Mouse (Mus musculus) mesoderm, embryonic 11.5 days (tissue): ENCODE measurements around the gene Rapgef5.
"Not testable (repeated sequence)": the region's sequence is repeated elsewhere in the genome, so short reads cannot be mapped to it uniquely, and the experiment has no call there.

ENCODE experiments used
- DNase-seq: peaks from one replicate; pipeline ENCODE4 v3.0.0-alpha.2; 2012; ENCODE audit warnings: low read depth, low spot score

Gene Rapgef5

DNA sequence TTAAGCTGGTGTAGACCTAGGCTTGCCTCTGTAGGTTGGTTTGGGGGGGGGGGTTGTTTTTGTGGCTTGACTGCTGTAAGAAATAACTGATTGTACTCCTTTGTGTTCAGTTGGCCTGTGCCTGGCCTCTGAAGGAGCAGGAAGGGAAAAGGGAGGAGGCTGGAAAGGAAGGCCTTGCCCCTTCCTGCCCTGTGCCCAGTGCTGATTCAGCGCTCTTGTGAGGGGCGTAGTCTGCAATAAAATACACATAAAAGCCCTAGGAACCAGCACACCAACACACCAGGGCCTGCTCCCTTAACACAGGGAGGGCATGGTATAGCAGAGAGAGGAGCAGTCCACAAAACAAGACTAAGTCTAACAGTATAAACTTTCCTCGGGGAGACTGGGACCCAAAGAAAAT lies 247.0 kb downstream of the Rapgef5 start:
- DNase-seq = no peak

DNA sequence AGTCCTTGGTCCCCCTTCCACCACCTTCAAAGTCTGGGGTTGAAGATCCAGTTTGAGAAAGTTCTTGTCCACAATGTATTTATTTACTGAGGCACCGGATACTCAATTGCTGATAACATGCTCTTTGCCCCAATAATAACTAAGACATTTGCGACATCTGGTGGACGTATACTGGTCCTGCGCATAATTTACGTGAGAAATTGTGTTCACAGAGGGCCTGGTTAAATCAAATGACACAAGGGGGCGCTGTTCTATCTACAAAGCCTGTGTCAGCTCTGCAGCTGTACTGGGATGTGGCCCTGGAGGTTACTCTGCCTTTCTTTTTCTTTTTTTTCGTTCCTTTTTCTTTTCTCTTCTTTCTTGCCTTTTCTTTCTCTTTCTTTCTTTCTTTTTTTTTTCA lies 248.6 kb downstream of the Rapgef5 start:
- peak; percentile 92 for DNase-seq

DNA sequence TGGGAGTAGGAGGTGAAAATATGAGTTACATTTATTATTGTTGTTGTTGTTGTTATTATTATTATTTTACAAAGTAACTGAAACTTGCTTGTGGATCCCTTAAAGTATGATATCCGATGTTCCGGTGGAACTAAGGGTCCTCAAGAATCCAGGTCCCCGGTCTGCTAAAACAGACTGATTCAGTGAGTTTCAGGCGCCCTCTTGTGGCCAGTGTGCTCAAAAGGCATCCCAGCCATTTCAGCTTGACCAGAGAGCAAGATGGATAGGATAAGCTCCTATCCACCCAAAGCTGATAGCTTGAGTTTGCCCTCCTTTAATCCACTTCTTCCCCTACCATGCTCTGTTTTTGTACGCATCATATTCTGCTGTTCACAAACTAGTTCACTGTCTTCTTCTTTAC lies 252.8 kb downstream of the Rapgef5 start:
- peak; percentile 82 for DNase-seq

- no peak for DNase-seq
These were observed 253.9 kb downstream of the Rapgef5 start for GRCm38 (mm10) chr12:117770211-117770610.

- no peak for DNase-seq
These were observed 254.9 kb downstream of the Rapgef5 start for GRCm38 (mm10) chr12:117771156-117771555.

DNA sequence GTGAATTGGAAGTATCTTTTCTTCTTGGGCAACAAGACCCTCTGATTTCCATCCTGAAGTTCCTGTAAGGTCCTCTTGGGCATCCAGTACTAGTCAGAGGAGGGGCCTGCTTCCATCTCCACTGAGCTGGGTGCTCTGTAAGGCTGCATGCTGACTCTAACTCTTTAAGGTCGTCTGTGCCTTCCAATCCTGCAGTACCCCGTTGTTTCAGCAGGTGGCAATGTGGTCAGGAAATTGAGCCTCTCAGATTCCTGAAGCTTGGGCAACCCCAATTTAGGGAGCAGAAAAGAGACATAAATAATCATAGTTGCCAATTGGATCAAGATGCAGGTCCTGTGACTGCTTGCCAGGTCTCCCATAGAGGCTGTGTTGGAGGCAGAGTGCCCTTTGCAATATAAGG lies 256.4 kb downstream of the Rapgef5 start:
- peak; percentile 79 for DNase-seq

DNA sequence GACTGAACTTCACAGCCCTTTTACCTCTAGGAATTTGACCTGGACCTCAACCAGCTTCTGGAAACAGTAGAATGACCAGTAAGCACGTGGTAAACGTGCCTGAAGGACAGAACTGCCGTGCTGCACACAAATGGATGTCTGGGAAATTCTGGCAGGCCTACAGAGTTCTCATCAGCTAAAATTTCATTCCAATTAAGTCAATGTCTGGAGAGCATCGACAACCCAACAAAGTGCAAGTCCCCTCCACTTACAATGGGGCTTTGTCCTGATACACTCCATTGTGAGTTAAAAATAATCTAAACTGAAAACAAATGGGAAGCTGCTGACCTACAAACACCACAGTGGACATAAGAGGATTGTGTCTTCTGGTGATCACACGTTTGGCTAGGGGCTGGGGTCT lies 260.6 kb downstream of the Rapgef5 start:
- DNase-seq = no peak

- no peak for DNase-seq
These were observed 265.1 kb downstream of the Rapgef5 start for GRCm38 (mm10) chr12:117781360-117781759.

- DNase-seq = no peak
These were observed 267.1 kb downstream of the Rapgef5 start for GRCm38 (mm10) chr12:117783426-117783825.

- DNase-seq = no peak
These were observed 270.3 kb downstream of the Rapgef5 start for GRCm38 (mm10) chr12:117786621-117787020.

DNA sequence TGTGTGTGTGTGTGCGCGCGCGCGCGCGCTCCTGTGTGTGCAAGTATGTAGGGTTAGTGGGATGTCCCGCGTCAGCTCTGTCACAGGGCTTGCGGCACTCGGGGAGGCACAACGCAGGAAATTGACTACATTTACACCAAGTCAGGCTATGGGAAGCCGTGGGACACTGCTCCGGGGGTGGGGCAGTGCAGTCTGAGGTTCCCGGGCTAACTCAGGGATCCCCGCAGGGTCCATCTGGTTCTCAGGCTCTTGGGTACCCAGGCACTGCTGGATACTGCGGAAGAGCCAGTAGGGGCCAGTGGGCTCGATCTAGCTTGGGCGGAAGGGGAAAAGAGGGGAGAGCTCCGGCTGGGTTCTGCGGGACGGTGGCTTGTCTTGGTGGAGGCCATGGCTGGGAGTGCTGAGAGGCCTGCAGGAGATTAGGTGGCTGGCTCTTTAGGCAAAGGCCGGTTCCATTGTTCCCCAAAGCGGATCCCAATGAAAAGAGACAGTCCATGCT lies 272.3 kb downstream of the Rapgef5 start:
- DNase-seq = no peak

- DNase-seq = no peak
These were observed 272.7 kb downstream of the Rapgef5 start for GRCm38 (mm10) chr12:117789017-117789416.

DNA sequence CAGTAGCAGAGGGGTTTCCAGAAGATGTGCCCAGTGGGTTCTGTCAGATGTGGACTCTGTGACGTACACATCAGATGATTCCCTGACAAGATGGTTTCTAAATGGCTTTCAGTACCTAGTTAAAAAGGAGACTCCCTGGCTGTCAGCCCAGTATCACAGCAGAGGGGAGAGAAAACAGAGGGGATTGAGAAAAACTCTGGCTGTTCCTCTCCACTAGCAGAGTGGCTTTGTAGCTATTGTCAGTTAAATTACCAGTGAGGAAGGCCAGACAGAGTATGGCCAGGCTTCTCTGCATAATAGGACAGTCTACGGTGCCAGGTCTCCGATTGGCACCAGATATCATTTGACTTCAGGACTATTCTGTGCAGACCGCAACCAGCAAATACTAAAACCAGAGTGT lies 279.0 kb downstream of the Rapgef5 start:
- DNase-seq = no peak

- not testable (repeated sequence) for DNase-seq
These were observed 287.7 kb downstream of the Rapgef5 start, which contains the start of gene Cdca7l for GRCm38 (mm10) chr12:117803989-117804388. Gene Cdca7l, plus strand, starts transcription at chr12:117804289.

GRCm38 (mm10) chr12:117805576-117805975 lies 289.3 kb downstream of the Rapgef5 start:
- no peak for DNase-seq

DNA sequence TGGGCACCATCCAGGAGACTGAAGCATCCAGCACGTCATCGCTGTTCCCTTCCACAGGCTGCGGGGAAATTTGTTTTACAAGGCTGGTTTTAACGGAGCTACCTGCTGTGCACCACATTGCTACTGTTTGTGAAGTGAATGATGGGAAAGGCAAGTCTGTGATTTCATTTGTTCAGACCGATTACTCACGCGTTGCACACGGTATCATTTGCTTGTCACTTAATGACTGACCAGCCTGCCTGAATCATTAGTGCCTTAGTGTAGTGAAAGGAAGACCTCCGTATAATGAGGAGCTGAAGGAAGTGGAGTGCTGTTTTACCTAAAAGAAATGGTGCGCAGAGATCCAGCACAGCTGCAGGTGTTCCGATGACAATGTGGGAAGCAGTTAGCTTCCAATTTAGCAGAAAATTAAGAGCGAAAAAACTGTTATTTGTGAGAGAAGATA lies 289.8 kb downstream of the Rapgef5 start:
- peak; percentile 56 for DNase-seq

GRCm38 (mm10) chr12:117806470-117806869 lies 290.2 kb downstream of the Rapgef5 start:
- no peak for DNase-seq

DNA sequence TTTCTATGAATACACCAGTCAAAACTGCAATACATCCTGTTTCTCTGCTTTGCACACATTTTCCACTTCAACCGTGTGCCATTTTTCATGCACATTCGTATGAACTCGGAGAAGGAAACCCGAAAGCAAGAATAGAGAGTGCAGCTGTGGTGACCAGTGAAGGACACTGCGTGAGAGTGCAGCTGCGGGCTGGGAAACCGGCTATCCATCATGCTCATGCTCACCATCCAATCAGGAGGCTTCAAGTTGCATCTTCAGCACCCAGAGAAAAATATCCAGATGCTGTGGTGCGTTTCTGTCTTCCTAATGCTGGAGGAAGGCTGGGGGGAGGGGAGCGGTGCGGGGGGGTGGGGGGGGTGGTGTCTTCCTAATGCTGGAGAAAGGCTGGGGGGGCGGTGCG lies 291.4 kb downstream of the Rapgef5 start:
- DNase-seq = peak; percentile 70

DNA sequence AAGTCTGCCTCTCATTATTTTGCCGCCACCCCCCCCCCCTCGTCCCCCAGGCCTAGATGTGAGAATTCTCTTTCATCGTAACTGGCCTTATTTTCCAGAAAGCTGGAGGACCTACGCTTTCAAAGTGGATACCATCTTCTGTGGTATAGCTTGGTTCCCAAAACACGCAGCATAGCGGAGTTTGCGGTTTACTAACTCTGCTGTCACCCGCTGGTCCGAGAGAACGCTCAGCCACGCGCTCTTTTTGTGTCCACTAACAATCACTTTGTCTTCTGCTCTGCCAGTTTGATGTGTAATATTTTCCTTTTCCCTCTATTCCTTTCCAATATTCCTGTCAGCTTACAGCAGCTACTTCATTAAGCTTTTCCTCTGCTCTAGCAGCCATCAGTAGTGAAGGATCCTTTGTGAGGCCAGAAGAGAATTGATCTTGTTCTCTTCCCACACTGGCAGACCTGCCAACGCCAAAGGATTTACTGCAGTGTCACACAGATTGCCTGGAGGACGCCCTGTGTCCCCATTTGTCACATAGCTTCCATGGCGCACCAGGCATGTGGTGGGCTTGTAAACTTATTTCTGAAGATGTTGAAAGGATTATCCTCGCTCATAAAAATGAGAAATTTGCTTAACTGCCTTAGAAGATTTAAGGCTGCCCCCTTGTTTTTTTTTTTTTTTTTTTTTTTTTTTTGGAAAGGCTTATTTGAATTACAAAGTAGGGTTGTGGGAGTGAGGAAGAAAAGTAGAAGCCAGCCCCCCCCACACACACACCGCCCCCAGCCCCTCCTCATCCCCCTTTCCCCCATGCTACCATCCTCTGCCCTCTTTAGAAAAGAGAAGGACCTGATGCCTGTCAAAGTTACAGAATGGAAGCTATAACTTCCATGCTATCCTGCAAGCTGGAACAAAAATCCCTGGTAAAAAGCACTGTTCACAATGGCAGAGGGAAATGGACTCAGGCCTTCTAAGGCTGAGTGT lies 292.4 kb downstream of the Rapgef5 start:
- DNase-seq = peak; percentile 80
